Mouse (Mus musculus) embryonic facial prominence, embryonic 10.5 days (tissue): ENCODE measurements around the gene Ank3. TPM values are rescaled to one million over a fixed set of nuclear protein-coding genes. Genes with fewer than 3 reads are reported as not detected.

Experiments
- DNase-seq: peaks from one replicate; pipeline ENCODE4 v3.0.0-alpha.2; 2017; ENCODE audit warnings: low spot score
- H3K27ac ChIP-seq: fragments of 300-500 bp; sonication (generic); replicated peaks from 2 replicates; pipeline ENCODE4 v1.5.1; 2016; ENCODE audit warnings: mild to moderate bottlenecking
- H3K27me3 ChIP-seq: fragments of 300-500 bp; sonication (generic); replicated peaks from 2 replicates; pipeline ENCODE4 v1.6.1; 2016; ENCODE audit warnings: low read depth, mild to moderate bottlenecking; ENCODE audit not compliant: poor library complexity, severe bottlenecking
- H3K36me3 ChIP-seq: fragments of 300-500 bp; sonication (generic); replicated peaks from 2 replicates; pipeline ENCODE4 v1.6.1; 2016; ENCODE audit warnings: mild to moderate bottlenecking, moderate library complexity
- H3K4me1 ChIP-seq: fragments of 300-500 bp; sonication (generic); 2 replicates; pipeline ENCODE4 v1.6.1; 2016
- H3K4me3 ChIP-seq: fragments of 300-500 bp; sonication (generic); 2 replicates; pipeline ENCODE4 v1.5.1; 2016; ENCODE audit warnings: mild to moderate bottlenecking, moderate library complexity
- H3K9me3 ChIP-seq: fragments of 300-500 bp; sonication (generic); 2 replicates; pipeline ENCODE4 v1.6.1; 2016; ENCODE audit warnings: mild to moderate bottlenecking
- WGBS: fragments of 180-500 bp; shearing (Covaris S2); methylation state at CpG from one replicate; pipeline ENCODE4 v1.1.7; 2016; 5-methylcytosine and 5-hydroxymethylcytosine counted together
- polyA plus RNA-seq: library from polyadenylated mRNA; unstranded; fragments of >200 nt; fragmentation: Nextera tagmentation; extraction: Ambion mirVana; gene quantifications from 2 replicates; pipeline ENCODE4 v1.2.1, GENCODE M21; 2016

Gene Ank3
- polyA plus RNA-seq, 1 experiment from 2014 or later, result 36.9 TPM

GRCm38 (mm10) chr10:69762977-69763376, 364.4 kb downstream of the Ank3 start:
- H3K9me3 ChIP-seq, result no peaks in the 10 kb centered on the region
- no peaks in the 10 kb centered on the region for H3K36me3 ChIP-seq
- no peak overlapping the region for H3K27ac ChIP-seq
- no peak overlapping the region for H3K4me3 ChIP-seq
- 82% methylated on average over 7 of the region's 7 CpGs for WGBS
- peaks cover 14% of the 10 kb centered on the region for H3K4me1 ChIP-seq
- no peaks in the 10 kb centered on the region for H3K27me3 ChIP-seq
- DNase-seq, result no peak

GRCm38 (mm10) chr10:69764402-69764801, 365.8 kb downstream of the Ank3 start:
- Histone ChIP-seq H3K36me3 (no peaks in the 10 kb centered on the region), H3K4me1 (peaks cover 13% of the 10 kb centered on the region), H3K27me3 (no peaks in the 10 kb centered on the region), H3K4me3 (no peak overlapping the region), H3K9me3 (no peaks in the 10 kb centered on the region), H3K27ac (no peak overlapping the region)
- DNase-seq, result no peak
- 70% methylated on average over 4 of the region's 4 CpGs for WGBS

GRCm38 (mm10) chr10:69777065-69777645, 378.6 kb downstream of the Ank3 start:
- H3K9me3 ChIP-seq, result no peaks in the 10 kb centered on the region
- no peak overlapping the region for H3K27ac ChIP-seq
- no peaks in the 10 kb centered on the region for H3K36me3 ChIP-seq
- 88% methylated on average over 12 of the region's 12 CpGs for WGBS
- peaks cover 6% of the 10 kb centered on the region; the same call in 1 of the 2 replicates for H3K4me1 ChIP-seq
- H3K4me3 ChIP-seq, result no peak overlapping the region
- H3K27me3 ChIP-seq, result no peaks in the 10 kb centered on the region
- no peak for DNase-seq

GRCm38 (mm10) chr10:69777736-69778135, 379.2 kb downstream of the Ank3 start:
- no peaks in the 10 kb centered on the region for H3K9me3 ChIP-seq
- no peaks in the 10 kb centered on the region for H3K27me3 ChIP-seq
- H3K36me3 ChIP-seq, result no peaks in the 10 kb centered on the region
- H3K4me1 ChIP-seq, result peaks cover 6% of the 10 kb centered on the region; the same call in 1 of the 2 replicates
- 87% methylated on average over 11 of the region's 11 CpGs for WGBS
- no peak for DNase-seq
- no peak overlapping the region for H3K27ac ChIP-seq
- H3K4me3 ChIP-seq, result no peak overlapping the region

- no peaks in the 10 kb centered on the region for H3K36me3 ChIP-seq
- no peak overlapping the region for H3K27ac ChIP-seq
- 88% methylated on average over 3 of the region's 3 CpGs for WGBS
- no peaks in the 10 kb centered on the region for H3K27me3 ChIP-seq
- no peak for DNase-seq
- H3K4me3 ChIP-seq, result no peak overlapping the region
- H3K9me3 ChIP-seq, result 0 out of 2 replicates have a peak, but pooled peaks cover 3% of the 10 kb centered on the region
- peaks cover 6% of the 10 kb centered on the region; the same call in 1 of the 2 replicates for H3K4me1 ChIP-seq
Measured at GRCm38 (mm10) chr10:69779246-69779645, 380.7 kb downstream of the Ank3 start.

GRCm38 (mm10) chr10:69781491-69781890, 382.9 kb downstream of the Ank3 start:
- Histone ChIP-seq H3K36me3 (no peaks in the 10 kb centered on the region), H3K4me3 (no peak overlapping the region; the same call in 1 of the 2 replicates), H3K9me3 (0 out of 2 replicates have a peak, but pooled peaks cover 3% of the 10 kb centered on the region), H3K27ac (no peak overlapping the region), H3K4me1 (peaks cover 25% of the 10 kb centered on the region), H3K27me3 (no peaks in the 10 kb centered on the region)
- peak; percentile 63 for DNase-seq
- 26% methylated on average over 8 of the region's 8 CpGs for WGBS

GRCm38 (mm10) chr10:69785235-69785634, 386.7 kb downstream of the Ank3 start:
- H3K4me3 ChIP-seq, result peak overlapping the region; percentile 13; the same call in 1 of the 2 replicates
- 26% methylated on average over 7 of the region's 7 CpGs for WGBS
- 0 out of 2 replicates have a peak, but pooled peaks cover 3% of the 10 kb centered on the region for H3K9me3 ChIP-seq
- H3K27me3 ChIP-seq, result no peaks in the 10 kb centered on the region
- no peaks in the 10 kb centered on the region for H3K36me3 ChIP-seq
- no peak for DNase-seq
- no peak overlapping the region; the same call in 1 of the 2 replicates for H3K27ac ChIP-seq
- peaks cover 42% of the 10 kb centered on the region for H3K4me1 ChIP-seq

GRCm38 (mm10) chr10:69785692-69786091, 387.1 kb downstream of the Ank3 start:
- Histone ChIP-seq H3K4me3 (peak overlapping the region; percentile 13; the same call in 1 of the 2 replicates), H3K27ac (peak overlapping the region; percentile 19; the same call in 1 of the 2 replicates), H3K9me3 (0 out of 2 replicates have a peak, but pooled peaks cover 3% of the 10 kb centered on the region), H3K27me3 (no peaks in the 10 kb centered on the region), H3K4me1 (peaks cover 43% of the 10 kb centered on the region), H3K36me3 (no peaks in the 10 kb centered on the region)
- DNase-seq, result no peak
- WGBS, result 63% methylated on average over 8 of the region's 8 CpGs

- peak; percentile 49 for DNase-seq
- peaks cover 42% of the 10 kb centered on the region for H3K4me1 ChIP-seq
- no peaks in the 10 kb centered on the region for H3K27me3 ChIP-seq
- peak overlapping the region; percentile 65 for H3K27ac ChIP-seq
- 42% methylated on average over 13 of the region's 13 CpGs for WGBS
- 0 out of 2 replicates have a peak, but pooled peaks cover 3% of the 10 kb centered on the region for H3K9me3 ChIP-seq
- no peak overlapping the region for H3K4me3 ChIP-seq
- H3K36me3 ChIP-seq, result no peaks in the 10 kb centered on the region
Measured at GRCm38 (mm10) chr10:69786220-69786993, 387.8 kb downstream of the Ank3 start.

GRCm38 (mm10) chr10:69787379-69787778, 388.8 kb downstream of the Ank3 start:
- Histone ChIP-seq H3K9me3 (0 out of 2 replicates have a peak, but pooled peaks cover 3% of the 10 kb centered on the region), H3K4me1 (peaks cover 44% of the 10 kb centered on the region), H3K27ac (peak overlapping the region; percentile 61), H3K27me3 (no peaks in the 10 kb centered on the region), H3K36me3 (no peaks in the 10 kb centered on the region), H3K4me3 (peak overlapping the region; percentile 38; the same call in 1 of the 2 replicates)
- DNase-seq, result peak; percentile 39
- 28% methylated on average over 10 of the region's 10 CpGs for WGBS

GRCm38 (mm10) chr10:69790606-69791005, 392.0 kb downstream of the Ank3 start:
- 77% methylated on average over 4 of the region's 4 CpGs for WGBS
- DNase-seq, result no peak
- H3K4me3 ChIP-seq, result no peak overlapping the region
- no peaks in the 10 kb centered on the region for H3K36me3 ChIP-seq
- H3K4me1 ChIP-seq, result peaks cover 41% of the 10 kb centered on the region
- no peak overlapping the region for H3K27ac ChIP-seq
- no peaks in the 10 kb centered on the region for H3K9me3 ChIP-seq
- no peaks in the 10 kb centered on the region for H3K27me3 ChIP-seq

GRCm38 (mm10) chr10:69791951-69792350, 393.4 kb downstream of the Ank3 start:
- WGBS, result 45% methylated on average over 7 of the region's 7 CpGs
- DNase-seq, result no peak
- Histone ChIP-seq H3K27me3 (no peaks in the 10 kb centered on the region), H3K27ac (no peak overlapping the region), H3K4me1 (peaks cover 41% of the 10 kb centered on the region), H3K36me3 (no peaks in the 10 kb centered on the region), H3K9me3 (no peaks in the 10 kb centered on the region), H3K4me3 (no peak overlapping the region)
